Mouse (Mus musculus) retina, postnatal 1 day (tissue): ENCODE results near the gene Ppp1r9a.

Experiments used
- DNase-seq: peaks from one replicate; pipeline ENCODE4 v3.0.0-alpha.2; 2012

The Ppp1r9a gene

DNA sequence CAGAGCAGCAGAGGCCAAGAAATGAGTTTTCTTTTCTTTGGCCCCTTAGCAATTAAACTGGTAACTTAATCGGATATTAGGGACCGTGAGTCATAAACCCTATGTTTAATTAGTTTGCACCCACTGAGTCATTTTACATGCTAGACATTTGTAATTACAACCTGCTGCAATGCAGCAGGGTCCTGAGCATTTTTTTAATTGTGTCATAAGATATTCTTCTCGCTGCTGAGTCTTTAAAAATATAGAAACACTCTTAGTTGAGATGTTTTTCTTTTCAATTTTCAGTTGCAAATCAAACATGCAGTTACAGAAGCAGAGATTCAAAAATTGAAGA is 208.0 kb downstream of the Ppp1r9a start:
- DNase-seq = no peak

DNA sequence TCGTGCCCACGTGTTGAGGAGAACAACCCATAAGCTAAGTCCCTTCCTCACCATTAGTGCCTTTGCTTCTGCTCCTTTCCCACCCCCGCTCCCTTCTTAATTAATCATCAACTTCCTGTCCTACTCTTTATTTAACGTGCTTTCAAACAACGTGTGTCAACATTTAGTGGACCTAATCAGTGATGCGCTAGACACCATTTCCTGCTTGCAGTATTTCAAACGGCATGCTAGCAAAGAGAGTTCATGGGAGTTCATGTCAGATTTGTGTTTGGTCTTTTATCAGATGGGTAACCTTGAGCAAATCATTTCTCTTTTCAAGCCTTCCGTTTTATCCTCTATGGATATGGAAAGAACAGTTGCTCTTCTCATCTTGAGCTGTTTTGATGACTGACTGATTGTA is 210.4 kb downstream of the Ppp1r9a start:
- no peak for DNase-seq

DNA sequence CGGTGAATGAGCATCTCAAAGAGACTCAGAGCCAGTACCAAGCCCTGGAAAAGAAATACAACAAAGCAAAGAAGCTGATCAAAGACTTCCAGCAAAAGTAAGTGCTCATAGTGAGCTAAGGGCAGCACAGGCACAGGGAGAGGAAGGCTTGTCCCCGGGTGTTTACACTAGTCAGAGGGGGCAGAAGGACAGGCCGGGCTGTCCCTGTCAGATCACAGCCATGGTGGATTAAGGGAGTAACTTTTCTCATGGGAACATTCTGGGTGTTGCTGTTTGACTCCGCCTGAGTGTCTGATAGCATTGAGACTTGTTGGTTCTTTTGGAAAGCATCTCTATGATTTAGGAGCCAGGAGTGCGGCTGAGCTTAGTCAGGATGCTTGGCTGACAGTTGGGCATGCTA is 211.0 kb downstream of the Ppp1r9a start:
- no peak for DNase-seq

DNA sequence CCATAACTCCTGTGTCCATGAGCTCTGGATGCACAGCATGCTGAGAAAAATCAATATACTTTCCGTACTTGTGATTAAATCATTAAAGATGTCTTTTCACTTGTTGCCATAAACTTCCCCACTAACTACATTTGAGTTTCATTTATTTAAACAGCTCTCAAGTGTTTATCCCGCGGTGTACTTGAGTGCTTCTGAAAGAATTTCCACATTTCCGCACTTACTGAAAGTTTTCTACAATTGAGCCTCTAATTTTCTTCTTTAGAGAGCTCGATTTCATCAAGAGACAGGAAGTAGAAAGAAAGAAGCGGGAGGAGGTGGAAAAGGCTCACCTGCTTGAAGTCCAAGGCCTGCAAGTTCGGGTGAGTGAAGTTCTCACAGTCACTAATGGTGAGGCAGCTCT is 212.1 kb downstream of the Ppp1r9a start:
- no peak for DNase-seq

DNA sequence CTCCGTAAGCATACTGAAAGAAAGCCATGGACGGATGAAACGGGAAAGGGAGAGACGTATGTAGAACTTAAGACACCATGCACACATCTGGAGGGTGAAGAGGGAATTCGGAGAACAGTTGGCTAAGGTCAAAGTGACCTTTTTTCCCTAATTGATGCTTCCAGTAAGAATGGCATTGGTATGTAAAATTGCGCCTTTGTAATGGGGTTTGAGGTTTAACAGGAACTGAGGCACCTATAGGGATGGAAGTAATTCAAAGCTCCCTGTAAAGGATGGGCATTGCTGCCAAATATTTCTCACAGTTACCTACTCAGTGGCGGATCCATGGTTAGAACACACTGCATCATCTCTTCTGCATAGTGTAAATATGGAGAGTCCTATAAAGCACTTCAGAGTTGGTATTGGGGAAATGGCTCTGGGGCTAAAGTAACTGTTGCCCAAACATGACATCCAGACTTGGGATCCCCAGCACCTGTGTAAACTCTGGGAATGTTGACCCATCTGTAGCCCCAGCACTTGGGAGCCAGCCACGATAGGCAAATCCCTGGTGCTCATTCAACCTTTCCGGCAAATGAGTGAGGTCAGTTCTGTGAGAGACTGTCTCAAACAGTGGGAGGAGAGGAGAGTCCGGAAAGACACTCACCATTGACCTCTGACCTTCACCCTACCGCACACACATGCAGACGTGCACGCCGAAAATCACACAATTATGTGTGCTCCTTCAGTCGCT is 216.6 kb downstream of the Ppp1r9a start:
- no peak for DNase-seq

DNA sequence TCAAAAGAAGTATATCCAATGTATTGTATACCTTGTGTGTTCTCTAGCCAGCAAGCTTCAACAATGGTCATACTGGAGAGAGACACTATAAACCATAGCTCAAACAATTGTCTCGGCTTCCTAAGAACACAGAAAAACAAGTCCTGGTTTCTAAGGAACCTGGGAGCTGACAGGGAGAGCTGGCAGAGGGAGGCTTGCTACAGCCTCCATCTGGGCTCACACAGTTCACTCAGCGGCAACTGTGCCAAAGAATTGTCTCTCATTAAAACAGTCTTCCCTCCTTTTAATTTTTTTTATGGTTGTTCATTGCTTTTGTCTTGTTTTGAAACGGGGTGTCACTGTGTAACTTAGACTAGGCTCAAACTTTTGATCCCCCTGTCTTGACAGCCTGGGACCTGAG is 217.5 kb downstream of the Ppp1r9a start:
- no peak for DNase-seq

DNA sequence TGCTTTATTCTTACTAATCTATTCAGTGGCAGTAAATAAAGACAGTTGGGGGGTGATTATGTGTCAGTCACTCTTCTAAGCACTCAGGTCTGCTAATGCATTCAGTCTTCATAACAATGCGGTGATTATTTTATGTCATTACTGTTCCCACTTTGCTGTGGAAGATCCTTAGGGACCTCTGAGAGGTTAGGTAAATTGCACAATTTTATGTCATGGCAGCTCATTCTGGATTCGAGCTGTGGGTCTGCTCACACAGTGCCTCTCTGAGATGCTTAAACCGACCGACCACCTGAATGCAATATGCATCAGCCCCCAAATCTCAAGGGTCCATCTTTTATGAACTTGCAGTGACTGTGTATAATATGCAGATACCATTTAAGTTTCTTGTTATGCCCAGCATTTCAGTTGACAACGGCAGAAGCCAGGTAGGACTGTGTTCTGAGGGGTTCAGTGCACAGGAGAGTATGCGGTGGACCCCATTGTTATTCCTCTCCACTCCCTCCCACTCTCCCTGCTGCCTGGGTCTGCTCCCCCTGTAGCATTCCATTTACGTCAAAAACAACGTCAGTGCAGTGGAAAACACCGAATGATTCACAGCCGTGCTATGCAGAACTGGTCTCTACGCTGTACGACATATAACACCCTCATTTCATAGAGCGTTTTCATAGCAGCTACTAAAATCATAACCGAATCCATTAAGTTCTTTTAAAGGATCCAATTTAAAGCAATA is 226.8 kb downstream of the Ppp1r9a start:
- DNase-seq = no peak

DNA sequence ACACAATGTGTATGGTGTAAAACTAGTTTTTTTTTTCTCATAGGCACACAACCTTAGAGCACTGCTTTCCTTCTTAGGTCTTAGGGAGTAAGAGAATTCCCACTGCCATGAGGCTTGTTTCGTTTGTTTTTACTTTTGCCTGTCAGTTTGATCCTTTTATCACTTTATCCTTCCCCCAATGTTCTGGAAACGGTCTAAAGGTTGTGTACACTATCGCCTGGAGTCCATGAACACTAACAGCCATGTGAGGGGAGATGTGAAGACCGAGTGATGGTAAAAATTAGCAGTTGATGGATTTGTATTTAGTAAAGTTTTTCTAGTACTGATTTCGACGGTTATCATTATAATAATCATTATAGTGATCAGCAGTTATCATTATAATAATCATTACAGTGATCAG is 232.3 kb downstream of the Ppp1r9a start:
- DNase-seq = no peak

DNA sequence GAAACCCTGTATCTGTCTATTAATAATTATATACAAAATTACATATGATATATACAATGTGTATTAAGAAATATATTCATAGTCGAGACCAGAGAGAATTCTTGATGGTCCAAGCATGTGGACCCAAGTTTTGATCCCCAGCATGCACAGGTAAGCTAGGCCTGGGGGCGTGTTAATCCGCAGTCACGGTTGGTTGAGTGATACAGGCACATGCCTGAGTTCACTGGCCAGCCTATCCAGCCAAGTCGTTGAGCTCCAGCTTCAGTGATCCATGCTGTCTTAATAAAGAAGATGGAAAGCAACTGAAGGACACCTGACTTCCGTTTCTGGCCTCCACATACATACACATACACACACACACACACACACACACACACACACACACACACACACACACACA is 233.3 kb downstream of the Ppp1r9a start:
- DNase-seq = no peak

DNA sequence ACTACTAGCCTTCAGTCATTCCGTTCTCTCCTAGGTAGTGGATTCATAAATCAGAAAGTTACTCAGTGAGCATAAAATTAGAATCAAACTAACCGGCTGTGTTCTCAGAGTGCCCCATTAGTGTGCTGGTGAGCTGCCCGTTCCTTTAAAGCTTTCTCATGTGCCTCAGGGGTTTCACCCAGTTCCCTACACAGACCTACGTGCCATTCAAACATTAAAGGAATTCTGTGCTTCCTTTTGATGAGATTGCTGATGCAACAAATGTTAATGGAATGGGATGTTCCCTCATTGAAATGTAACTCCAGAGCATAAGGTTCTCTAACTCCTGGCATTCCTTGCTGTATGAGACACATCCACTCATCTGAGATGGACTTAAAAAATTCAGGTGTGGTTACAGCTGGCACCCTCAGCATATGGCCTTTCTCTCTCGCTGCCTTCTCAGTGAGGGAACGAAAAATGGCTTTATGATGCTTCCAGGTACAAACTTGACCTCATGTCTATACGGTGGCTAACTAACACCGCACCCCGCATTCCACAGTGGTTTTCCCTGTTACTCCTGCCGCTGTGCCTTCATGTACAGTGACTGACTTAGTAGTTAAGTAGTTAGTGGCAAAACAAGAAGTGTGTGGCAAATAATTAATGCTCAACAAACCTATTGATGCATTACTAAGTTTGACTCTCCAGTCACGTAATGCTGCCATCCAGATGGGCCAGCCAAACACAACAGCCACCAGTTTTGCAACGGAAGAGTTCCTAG is 236.3 kb downstream of the Ppp1r9a start:
- DNase-seq = no peak

DNA sequence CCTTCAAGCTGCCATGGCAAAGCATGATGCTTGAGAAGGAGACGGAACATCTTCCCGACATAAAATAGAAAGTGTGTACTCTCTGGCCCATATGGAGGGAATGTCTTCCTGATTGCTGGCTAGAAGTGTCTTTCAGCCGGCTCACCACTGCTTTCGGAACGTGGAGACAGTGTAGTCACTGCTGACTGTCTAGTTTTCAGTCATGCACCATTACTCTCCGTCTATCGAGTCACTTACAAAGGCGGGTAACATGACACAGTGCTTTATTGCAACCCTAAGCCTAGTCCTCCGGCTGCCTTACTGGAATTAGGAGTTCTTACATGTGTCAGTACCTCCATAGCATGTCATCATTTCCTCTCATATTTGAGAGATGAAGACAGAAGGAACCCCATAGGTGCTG is 236.9 kb downstream of the Ppp1r9a start:
- no peak for DNase-seq

DNA sequence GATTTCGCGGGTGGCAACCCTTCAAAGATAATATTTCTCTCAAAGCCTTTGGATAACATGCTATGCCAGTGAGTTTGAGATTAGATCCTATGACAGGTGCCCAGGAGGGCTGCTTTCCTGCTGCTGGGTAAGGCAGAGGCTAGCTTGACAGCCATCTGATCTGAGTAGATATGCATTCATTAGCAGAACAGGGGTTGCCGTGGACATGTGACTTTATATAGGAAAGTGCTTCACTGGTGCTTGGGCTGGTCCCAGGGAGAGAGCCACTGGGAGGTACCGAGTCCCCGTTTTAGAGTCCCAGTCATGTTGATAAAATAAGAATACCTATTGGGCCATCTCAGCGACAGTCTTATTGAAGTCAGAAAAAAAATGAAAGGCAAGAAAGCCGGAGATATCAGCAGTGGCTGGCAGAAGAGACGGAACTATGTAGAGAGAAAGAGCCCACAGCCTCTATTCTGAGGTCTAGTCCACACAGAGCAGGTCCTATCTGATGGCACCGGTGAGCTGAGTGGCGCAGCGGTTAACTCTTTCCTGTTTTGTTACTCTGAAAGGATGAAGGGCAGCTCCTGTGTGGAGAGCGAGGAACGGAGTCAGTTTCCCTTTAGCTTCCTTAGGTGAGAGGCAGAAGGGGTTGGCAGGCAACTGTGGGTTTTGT is 244.9 kb downstream of the Ppp1r9a start:
- no peak for DNase-seq

DNA sequence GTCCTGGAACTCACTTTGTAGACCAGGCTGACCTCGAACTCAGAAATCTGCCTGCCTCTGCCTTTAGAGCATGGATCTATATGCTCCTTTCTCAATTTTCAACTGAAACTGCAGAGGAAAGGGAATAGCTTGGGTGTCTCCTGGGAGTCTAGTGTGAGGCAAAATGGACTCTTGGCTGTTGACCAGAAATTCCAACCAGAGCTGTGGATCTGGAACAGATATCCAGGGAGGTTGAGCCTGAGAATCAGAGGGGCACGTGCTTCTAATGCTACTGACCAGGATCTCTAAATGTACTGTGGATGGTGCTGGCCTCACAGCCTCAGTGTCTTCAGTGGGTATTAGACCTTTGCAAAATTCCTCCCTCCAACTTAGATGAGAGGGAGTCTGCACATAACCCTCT is 247.2 kb downstream of the Ppp1r9a start:
- DNase-seq = no peak

DNA sequence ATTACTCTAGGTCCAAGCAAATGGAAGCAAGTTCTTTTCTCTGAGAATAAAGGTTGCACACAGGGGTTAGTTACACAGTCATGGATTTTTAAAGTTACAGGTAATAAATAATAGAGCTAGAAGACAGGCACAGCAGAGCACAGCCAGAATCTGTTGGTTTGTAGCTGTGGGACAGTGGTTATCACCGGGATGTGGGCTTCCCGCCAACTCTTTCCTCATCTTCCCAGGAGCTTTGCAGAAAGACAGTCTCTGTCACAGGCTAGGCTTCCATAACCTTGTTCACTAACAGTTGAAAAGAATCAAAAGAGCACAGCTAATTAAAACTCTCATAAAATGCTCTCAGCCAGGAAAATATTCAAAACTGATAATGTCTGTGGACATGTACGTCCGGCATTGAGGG is 248.5 kb downstream of the Ppp1r9a start:
- DNase-seq = no peak

DNA sequence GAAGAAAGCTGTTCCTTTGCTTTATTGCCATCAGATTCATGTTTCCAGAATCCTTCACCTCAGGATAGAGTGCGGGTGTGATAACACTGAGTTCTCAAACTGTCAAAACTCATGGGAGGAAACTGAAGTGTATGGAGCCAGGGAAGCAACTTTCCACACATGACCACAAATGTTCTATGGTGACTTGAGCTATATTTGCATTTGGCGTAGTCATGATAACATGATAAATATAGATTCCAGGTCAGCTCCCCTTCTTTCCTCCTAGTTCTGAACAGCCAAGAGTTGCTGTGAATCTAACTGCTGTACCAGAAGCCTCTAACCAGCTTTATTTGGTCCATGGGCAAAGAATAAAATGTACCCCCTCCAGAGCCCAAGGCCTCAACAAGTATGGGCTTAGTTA is 249.5 kb downstream of the Ppp1r9a start:
- DNase-seq = no peak

DNA sequence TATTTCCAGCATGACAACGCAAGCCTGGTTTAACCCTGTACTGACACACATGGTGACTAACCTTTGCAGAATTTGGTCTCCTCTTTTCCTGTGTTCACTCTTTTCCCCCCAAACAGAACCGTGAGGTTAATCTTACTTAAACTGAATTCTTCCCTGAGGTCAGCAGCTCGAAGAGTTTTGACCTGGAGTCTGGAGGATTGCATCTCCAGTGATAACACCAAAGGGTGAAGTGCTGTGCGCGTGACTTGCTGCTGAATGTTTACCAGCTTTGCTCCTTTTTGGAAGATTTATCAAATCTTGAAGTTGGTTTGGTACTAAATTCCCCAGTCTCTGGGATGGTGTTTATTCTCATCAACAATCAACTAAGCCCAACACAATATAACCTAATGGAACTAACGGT is 252.1 kb downstream of the Ppp1r9a start:
- no peak for DNase-seq

DNA sequence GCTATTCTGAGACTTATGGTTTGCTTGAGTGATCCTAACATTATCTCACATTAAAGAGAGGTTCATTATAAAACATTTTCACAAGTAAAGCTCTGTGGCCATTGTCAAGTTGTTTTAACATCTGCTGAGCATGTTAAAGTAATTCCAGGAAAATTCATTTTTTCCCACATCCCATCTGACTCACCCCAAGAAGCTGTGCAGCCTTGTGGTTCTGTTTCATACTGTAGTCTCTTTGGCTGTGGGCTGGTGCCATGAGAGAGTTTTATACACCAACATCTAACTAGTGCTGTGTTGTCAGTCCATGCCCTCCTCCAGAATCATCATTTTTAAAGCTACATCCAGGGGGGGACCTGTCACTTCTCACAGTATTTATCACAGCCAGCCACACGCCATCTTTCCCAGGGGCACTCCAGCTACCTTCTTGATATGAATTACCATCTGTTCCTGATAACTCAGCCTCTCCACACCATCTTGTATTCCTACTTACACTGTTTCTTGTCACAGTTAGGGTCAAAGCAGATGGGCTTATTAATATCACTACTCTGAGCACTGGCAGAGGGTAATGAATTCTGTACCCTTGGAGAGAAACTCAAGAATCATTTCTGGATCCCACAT is 252.7 kb downstream of the Ppp1r9a start:
- no peak for DNase-seq

DNA sequence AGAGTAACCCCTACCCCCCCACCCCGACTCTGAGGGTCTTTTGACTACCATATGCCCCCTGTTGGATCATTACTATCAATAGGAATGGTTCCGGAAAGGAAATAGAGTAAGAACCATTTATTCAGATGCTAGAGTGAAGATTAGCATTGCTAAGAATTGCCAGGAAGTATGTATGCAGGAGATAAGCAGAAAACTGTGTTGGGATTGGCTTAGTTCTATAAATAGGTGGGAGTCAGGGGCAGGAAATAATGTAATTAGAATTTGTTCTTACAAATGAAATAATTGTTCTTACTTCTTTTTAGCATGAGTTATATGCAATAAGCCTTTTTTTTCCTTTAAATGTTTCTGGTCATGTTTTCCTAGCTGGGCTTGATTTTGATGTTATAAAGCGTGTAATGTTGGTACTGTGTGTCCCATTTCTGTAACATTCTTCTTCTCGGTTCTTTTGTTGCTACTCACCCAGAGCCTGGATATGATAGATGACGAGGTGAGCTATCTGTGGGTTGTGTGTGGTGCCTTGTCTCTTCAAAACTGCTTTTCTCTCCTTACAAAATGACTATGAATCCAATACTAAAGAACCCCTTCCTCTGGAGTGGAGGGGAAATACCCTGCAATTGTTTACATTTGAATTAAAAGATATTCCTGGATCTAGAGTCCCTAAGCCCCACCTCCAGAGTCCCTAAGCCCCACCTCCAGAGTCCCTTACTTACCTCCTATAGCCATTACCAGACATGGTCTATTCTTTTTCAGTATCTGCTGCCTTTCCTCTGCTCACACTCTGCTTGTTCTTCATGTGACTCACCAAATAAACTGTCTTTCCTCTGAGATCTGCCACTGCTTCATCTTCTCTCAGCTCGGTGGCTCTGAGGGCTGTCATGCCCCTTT is 254.1 kb downstream of the Ppp1r9a start:
- DNase-seq = no peak

DNA sequence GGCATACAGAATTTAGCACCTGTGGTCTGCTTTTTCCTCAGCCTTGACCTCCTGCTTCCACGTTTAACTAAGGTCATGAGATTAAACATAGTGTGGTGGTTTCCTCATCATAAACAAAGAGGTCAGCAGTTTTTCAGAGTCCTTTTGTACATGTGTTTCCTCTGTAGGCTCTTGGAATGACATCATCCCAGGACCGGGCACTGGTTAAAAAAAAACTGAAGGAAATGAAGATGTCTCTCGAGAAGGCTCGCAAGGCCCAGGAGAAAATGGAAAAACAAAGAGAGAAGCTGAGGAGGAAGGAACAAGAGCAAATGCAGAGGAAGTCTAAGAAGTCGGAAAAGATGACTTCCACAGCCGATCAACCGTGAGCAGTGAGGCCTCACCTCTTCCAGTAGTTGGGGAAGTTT is 256.7 kb downstream of the Ppp1r9a start:
- no peak for DNase-seq

DNA sequence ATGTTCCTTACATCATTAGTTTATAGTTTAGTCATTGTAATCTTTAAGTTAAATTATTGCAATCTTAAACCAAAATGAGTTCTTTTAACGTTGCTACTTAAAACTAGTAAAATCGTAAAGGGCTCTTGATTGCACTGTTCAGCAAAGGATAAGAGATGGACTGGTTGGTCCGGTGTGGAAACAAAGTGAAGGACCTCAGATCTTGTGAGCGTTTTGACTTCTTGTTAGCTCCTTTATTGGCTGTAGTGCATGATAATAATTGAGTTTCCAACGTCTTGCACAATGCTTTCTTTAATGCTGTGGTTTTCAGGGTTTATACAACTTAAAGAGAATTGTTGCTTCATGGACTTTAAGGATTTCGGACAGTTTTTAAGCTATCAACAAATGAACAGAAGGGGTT is 259.3 kb downstream of the Ppp1r9a start:
- no peak for DNase-seq

DNA sequence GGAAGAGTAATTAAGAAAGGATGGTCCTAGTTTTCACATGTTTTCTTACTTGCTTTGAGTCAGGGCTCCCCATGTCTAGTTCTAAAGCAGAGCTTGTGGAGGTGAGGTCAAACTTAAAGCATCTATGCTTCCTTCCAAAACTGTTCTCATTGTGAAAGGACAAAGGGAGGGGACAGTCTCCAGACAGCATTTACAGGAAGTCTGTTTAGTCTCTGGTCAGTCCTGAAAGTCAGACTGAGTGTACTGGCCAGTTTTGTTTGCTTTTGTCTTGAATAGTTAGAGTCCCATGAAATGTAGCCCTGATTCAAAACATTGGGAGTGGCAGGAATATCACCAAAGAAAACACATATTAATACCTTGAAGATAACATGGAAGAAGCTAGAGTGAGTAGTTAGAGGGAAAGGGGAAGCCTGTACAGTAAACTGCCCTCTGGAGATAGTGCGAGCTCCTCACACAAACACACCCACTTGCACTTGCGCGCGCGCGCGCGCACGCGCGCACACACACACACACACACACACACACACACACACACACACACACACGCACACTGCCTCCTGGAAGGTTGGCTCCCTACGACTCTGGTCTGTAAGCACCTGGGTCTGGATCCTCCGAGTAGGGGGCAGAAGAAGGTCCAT is 260.9 kb downstream of the Ppp1r9a start:
- DNase-seq = no peak

DNA sequence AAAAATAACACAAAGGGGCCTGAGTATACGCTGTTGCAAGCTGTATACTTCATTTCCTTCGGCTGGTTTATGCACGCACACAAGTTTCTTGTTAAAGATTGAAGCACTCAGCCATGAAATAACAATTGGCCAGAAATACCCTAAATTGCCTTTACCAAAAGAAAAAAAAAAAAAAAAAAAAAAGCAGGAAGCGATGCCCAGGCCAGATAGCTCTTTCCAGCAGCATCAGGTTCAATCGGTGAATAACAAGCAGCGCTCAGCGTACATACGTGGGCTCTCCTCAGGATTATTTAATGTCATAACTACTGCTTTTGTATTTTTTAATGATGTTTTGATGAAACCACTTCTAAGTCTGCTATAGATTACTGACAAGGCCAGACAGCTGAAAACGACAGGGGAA is 262.1 kb downstream of the Ppp1r9a start:
- DNase-seq = no peak
